Mouse (Mus musculus) midbrain, embryonic 14.5 days (tissue): ENCODE results near the gene Pdpk1. TPM values are rescaled to one million over a fixed set of nuclear protein-coding genes. Genes with fewer than 3 reads are reported as not detected.

Experiments used
- ATAC-seq: fragments of 200-750 bp; cut with Nextera tagmentation; 2 replicates; pipeline ENCODE4 v1.8.0; 2017; ENCODE audit warnings: moderate number of reproducible peaks, moderate library complexity; ENCODE audit not compliant: low FRiP score, low TSS enrichment
- DNase-seq: peaks from one replicate; pipeline ENCODE4 v3.0.0-alpha.2; 2015
- H3K27ac ChIP-seq: fragments of 300-500 bp; sonication (generic); replicated peaks from 2 replicates; pipeline ENCODE4 v1.5.1; 2014; ENCODE audit warnings: mild to moderate bottlenecking, low read depth, low read length, moderate library complexity
- H3K27me3 ChIP-seq: fragments of 300-500 bp; sonication (generic); 2 replicates; pipeline ENCODE4 v1.6.1; 2014; ENCODE audit warnings: low read length, control low read depth, mixed read lengths; ENCODE audit not compliant: control insufficient read depth, insufficient read depth
- H3K36me3 ChIP-seq: fragments of 300-500 bp; sonication (generic); 2 replicates; pipeline ENCODE4 v1.6.1; 2014; ENCODE audit warnings: low read length, control low read depth; ENCODE audit not compliant: control insufficient read depth, insufficient read depth
- H3K4me1 ChIP-seq: fragments of 300-500 bp; sonication (generic); 2 replicates; pipeline ENCODE4 v1.6.1; 2014; ENCODE audit warnings: mild to moderate bottlenecking, antibody characterized with exemption, low read length, control low read depth; ENCODE audit not compliant: control insufficient read depth, insufficient read depth
- H3K4me2 ChIP-seq: fragments of 300-500 bp; sonication (generic); 2 replicates; pipeline ENCODE4 v1.6.1; 2014; ENCODE audit warnings: mild to moderate bottlenecking, low read length, moderate library complexity
- H3K4me3 ChIP-seq: fragments of 300-500 bp; sonication (generic); replicated peaks from 2 replicates; pipeline ENCODE4 v1.5.1; 2014; ENCODE audit warnings: low read depth, low read length
- H3K9ac ChIP-seq: fragments of 300-500 bp; sonication (generic); replicated peaks from 2 replicates; pipeline ENCODE4 v1.6.1; 2014; ENCODE audit warnings: mild to moderate bottlenecking, low read length, moderate library complexity
- H3K9me3 ChIP-seq: fragments of 300-500 bp; sonication (generic); 2 replicates; pipeline ENCODE4 v1.6.1; 2016; ENCODE audit warnings: low read length, control low read depth, mixed read lengths; ENCODE audit not compliant: control insufficient read depth
- WGBS: fragments of 180-500 bp; shearing (Covaris S2); extraction: QIAGEN DNeasy Blood & Tissue Kit; methylation state at CpG from one replicate; pipeline ENCODE4 v1.1.7; 2014; 5-methylcytosine and 5-hydroxymethylcytosine counted together
- polyA plus RNA-seq: library from polyadenylated mRNA; unstranded; fragments of >200 nt; fragmentation: Nextera tagmentation; extraction: Ambion mirVana; gene quantifications from 2 replicates; pipeline ENCODE4 v1.2.1, GENCODE M21; 2014

Gene Pdpk1
- polyA plus RNA-seq, 1 experiment from 2014 or later: 74.3 TPM

GRCm38 (mm10) chr17:24190934-24191333 is 40.2 kb upstream of the Pdpk1 start:
- Histone ChIP-seq H3K36me3 (peaks cover 25% of the 10 kb centered on the region), H3K9me3 (no peaks in the 10 kb centered on the region), H3K27me3 (no peaks in the 10 kb centered on the region), H3K4me2 (no peak overlapping the region), H3K27ac (no peak overlapping the region), H3K4me1 (no peaks in the 10 kb centered on the region), H3K4me3 (no peak overlapping the region), H3K9ac (no peak overlapping the region)
- DNase-seq (no peak), ATAC-seq (no peak)
- WGBS: 83% methylated on average over 2 of the region's 2 CpGs

GRCm38 (mm10) chr17:24174259-24174658 is 23.5 kb upstream of the Pdpk1 start:
- H3K9ac ChIP-seq: no peak overlapping the region
- DNase-seq (no peak), ATAC-seq (no peak)
- peaks cover 6% of the 10 kb centered on the region for H3K4me1 ChIP-seq
- no peaks in the 10 kb centered on the region for H3K9me3 ChIP-seq
- no peaks in the 10 kb centered on the region for H3K36me3 ChIP-seq
- H3K27ac ChIP-seq: no peak overlapping the region
- WGBS: 82% methylated on average over 3 of the region's 3 CpGs
- no peaks in the 10 kb centered on the region for H3K27me3 ChIP-seq
- no peak overlapping the region for H3K4me3 ChIP-seq
- no peak overlapping the region for H3K4me2 ChIP-seq

- no peak overlapping the region for H3K4me2 ChIP-seq
- H3K9me3 ChIP-seq: no peaks in the 10 kb centered on the region
- DNase-seq: peak; percentile 92
- H3K4me3 ChIP-seq: no peak overlapping the region
- no peak for ATAC-seq
- no peaks in the 10 kb centered on the region for H3K36me3 ChIP-seq
- H3K9ac ChIP-seq: no peak overlapping the region
- H3K4me1 ChIP-seq: peaks cover 6% of the 10 kb centered on the region
- WGBS: 2% methylated on average over 3 of the region's 3 CpGs
- no peak overlapping the region for H3K27ac ChIP-seq
- H3K27me3 ChIP-seq: no peaks in the 10 kb centered on the region
These were observed 22.7 kb upstream of the Pdpk1 start for GRCm38 (mm10) chr17:24173423-24173822.

GRCm38 (mm10) chr17:24171738-24172137 is 21.0 kb upstream of the Pdpk1 start:
- Histone ChIP-seq H3K27ac (no peak overlapping the region), H3K4me3 (no peak overlapping the region), H3K9me3 (no peaks in the 10 kb centered on the region), H3K4me2 (no peak overlapping the region), H3K36me3 (peaks cover 6% of the 10 kb centered on the region), H3K27me3 (no peaks in the 10 kb centered on the region), H3K9ac (no peak overlapping the region), H3K4me1 (peaks cover 18% of the 10 kb centered on the region)
- DNase-seq: no peak
- 91% methylated on average over 4 of the region's 4 CpGs for WGBS
- ATAC-seq: no peak

- 83% methylated on average over 5 of the region's 5 CpGs for WGBS
- Histone ChIP-seq H3K9ac (no peak overlapping the region), H3K4me1 (peaks cover 18% of the 10 kb centered on the region), H3K36me3 (peaks cover 11% of the 10 kb centered on the region), H3K4me2 (no peak overlapping the region), H3K27me3 (no peaks in the 10 kb centered on the region), H3K9me3 (no peaks in the 10 kb centered on the region), H3K27ac (no peak overlapping the region), H3K4me3 (no peak overlapping the region)
- ATAC-seq: no peak
- DNase-seq: no peak
These were observed 20.0 kb upstream of the Pdpk1 start for GRCm38 (mm10) chr17:24170729-24171128.

- peaks cover 13% of the 10 kb centered on the region for H3K36me3 ChIP-seq
- H3K4me3 ChIP-seq: peak overlapping the region; percentile 91
- no peak for DNase-seq
- H3K27ac ChIP-seq: peak overlapping the region; percentile 98; the same call in 1 of the 2 replicates
- no peaks in the 10 kb centered on the region for H3K27me3 ChIP-seq
- WGBS: 70% methylated on average over 3 of the region's 3 CpGs
- peak overlapping the region; percentile 88 for H3K9ac ChIP-seq
- no peak for ATAC-seq
- peak overlapping the region; percentile 88 for H3K4me2 ChIP-seq
- peaks cover 18% of the 10 kb centered on the region for H3K4me1 ChIP-seq
- no peaks in the 10 kb centered on the region for H3K9me3 ChIP-seq
These were observed 19.4 kb upstream of the Pdpk1 start for GRCm38 (mm10) chr17:24170125-24170524.

GRCm38 (mm10) chr17:24169317-24170065 is 18.8 kb upstream of the Pdpk1 start, which contains the start of gene Atp6v0c:
Gene Atp6v0c, minus strand, starts transcription at chr17:24169702.
- H3K4me1 ChIP-seq: peaks cover 18% of the 10 kb centered on the region
- DNase-seq (peak; percentile 99), ATAC-seq (peak; percentile 91)
- WGBS: under 1% methylated on average over 58 of the region's 58 CpGs
- H3K27me3 ChIP-seq: no peaks in the 10 kb centered on the region
- H3K4me2 ChIP-seq: peak within 1 kb of the TSS; percentile 88
- peaks cover 13% of the 10 kb centered on the region for H3K36me3 ChIP-seq
- peak within 1 kb of the TSS; percentile 98 for H3K27ac ChIP-seq
- peak within 1 kb of the TSS; percentile 91 for H3K4me3 ChIP-seq
- peak within 1 kb of the TSS; percentile 88 for H3K9ac ChIP-seq
- H3K9me3 ChIP-seq: no peaks in the 10 kb centered on the region

GRCm38 (mm10) chr17:24168590-24169277 is 18.0 kb upstream of the Pdpk1 start:
- Histone ChIP-seq H3K9ac (peak overlapping the region; percentile 88), H3K4me2 (peak overlapping the region; percentile 88), H3K9me3 (no peaks in the 10 kb centered on the region), H3K36me3 (peaks cover 13% of the 10 kb centered on the region), H3K4me1 (peaks cover 18% of the 10 kb centered on the region), H3K27me3 (no peaks in the 10 kb centered on the region), H3K27ac (peak overlapping the region; percentile 98), H3K4me3 (peak overlapping the region; percentile 91)
- DNase-seq: peak; percentile 85
- peak; percentile 80 for ATAC-seq
- WGBS: 1% methylated on average over 40 of the region's 41 CpGs
